Mouse (Mus musculus): ENCODE measurements around the gene Nars2. TPM values are rescaled to one million over a fixed set of nuclear protein-coding genes. Genes with fewer than 3 reads are reported as not detected.
A peak's percentile ranks its signal among the peaks of the same experiment; 100 is the strongest.
"Not testable (repeated sequence)": the region's sequence is repeated elsewhere in the genome, so short reads cannot be mapped to it uniquely, and the experiment has no call there.

The Nars2 gene
- polyA plus RNA-seq, 1 experiment from 2014 or later = 23.5 TPM

DNA sequence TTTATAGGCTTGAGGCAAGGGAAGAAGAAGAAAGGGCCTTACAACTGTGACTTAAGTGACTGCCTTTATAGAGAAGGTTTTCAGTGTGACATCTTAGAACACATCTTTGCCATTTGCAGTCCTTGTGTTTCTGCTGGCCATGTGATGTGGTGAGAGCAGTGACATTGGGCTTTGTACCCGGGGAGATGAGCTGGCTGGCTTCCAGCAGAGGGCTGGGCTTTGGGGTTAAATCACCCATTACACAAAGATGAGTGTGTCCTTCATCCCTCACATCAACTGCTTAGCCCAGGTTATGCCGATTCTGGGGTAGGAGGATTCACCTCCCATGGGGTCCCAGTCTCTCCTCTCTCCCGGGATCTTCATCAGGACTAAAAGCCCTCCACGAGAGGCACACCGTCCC is 41.4 kb upstream of the Nars2 start:
- H3K36me3 ChIP-seq (ENCODE audit: control insufficient read depth, insufficient read depth, low read length) = peaks cover 7% of the 10 kb centered on the region; the same call in 1 of the 2 replicates
- 83% methylated on average over 5 of the region's 5 CpGs for WGBS
- DNase-seq (ENCODE audit: low spot score) (no peak), ATAC-seq (replicated peaks; ENCODE audit: low FRiP score, low TSS enrichment, low read depth) (no peak)
- H3K4me3 ChIP-seq (ENCODE audit: low read depth, low read length) = no peak overlapping the region
- H3K27ac ChIP-seq (ENCODE audit: low read depth) = no peak overlapping the region
- no peak overlapping the region for H3K4me2 ChIP-seq (ENCODE audit: low read length)
- H3K27me3 ChIP-seq (replicated peaks; ENCODE audit: control insufficient read depth, insufficient read depth, low read length) = no peaks in the 10 kb centered on the region
- H3K9ac ChIP-seq (ENCODE audit: low read length) = no peak overlapping the region
- H3K4me1 ChIP-seq (replicated peaks; ENCODE audit: control insufficient read depth, insufficient read depth, low read length) = no peaks in the 10 kb centered on the region
- H3K9me3 ChIP-seq (ENCODE audit: control insufficient read depth, low read length) = no peaks in the 10 kb centered on the region

DNA sequence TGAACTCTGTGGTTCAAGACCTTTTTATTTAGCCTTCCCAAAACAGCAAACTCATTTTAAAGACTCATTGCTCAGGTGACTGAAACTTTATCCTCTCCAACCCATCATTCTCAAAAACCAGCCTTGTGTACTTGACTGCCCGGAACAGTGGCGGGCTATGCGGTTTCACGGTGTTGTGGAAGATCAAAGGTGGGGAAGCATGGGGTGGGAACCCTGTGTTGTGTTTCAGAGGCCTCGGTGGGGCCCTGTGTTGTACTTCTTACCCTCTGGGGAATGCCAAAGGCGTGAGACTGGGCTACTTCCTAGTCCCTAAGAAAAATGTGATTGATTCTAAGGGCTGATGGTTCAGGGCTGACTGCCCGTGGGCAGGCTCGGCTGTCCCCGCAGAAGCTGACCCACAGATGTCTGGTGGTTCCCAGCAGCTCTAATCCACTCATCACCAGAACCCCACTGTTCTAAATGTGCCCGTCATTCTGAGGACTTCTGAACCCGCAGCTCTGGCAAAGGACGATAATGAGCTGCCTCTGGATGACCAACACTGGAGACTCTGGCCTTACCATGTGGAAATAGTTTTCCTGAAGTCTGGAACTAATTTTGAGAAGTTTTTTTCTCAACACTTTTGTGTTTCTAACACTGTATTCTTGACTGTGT is 40.9 kb upstream of the Nars2 start:
- DNase-seq (ENCODE audit: low spot score) (no peak), ATAC-seq (replicated peaks; ENCODE audit: low FRiP score, low TSS enrichment, low read depth) (no peak)
- Histone ChIP-seq H3K9ac (ENCODE audit: low read length) (no peak overlapping the region), H3K4me1 (replicated peaks; ENCODE audit: control insufficient read depth, insufficient read depth, low read length) (no peaks in the 10 kb centered on the region), H3K4me2 (ENCODE audit: low read length) (no peak overlapping the region), H3K27ac (ENCODE audit: low read depth) (no peak overlapping the region), H3K27me3 (replicated peaks; ENCODE audit: control insufficient read depth, insufficient read depth, low read length) (no peaks in the 10 kb centered on the region), H3K36me3 (ENCODE audit: control insufficient read depth, insufficient read depth, low read length) (peaks cover 7% of the 10 kb centered on the region; the same call in 1 of the 2 replicates), H3K4me3 (ENCODE audit: low read depth, low read length) (no peak overlapping the region), H3K9me3 (ENCODE audit: control insufficient read depth, low read length) (no peaks in the 10 kb centered on the region)
- 74% methylated on average over 12 of the region's 12 CpGs for WGBS

DNA sequence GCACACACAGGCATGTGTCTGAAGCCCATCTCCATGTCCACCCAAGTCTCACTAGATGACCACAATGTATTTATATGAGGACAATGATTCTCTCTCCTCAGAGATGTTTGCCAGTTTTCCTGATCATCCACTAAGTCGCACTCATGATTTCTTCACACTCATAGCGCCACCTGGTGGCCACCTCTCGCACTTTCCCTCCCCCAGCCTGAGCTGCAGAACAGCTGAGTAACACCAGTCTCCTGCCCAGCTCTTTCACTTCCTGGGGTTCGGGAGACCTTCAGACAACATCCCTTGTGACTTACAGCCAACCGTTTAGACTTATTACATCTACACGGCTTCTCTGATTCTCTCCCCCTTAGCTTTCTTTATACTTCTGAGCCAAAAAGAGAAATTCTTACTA is 37.3 kb upstream of the Nars2 start:
- Histone ChIP-seq H3K27me3 (replicated peaks; ENCODE audit: control insufficient read depth, insufficient read depth, low read length) (no peaks in the 10 kb centered on the region), H3K27ac (ENCODE audit: low read depth) (no peak overlapping the region), H3K4me2 (ENCODE audit: low read length) (no peak overlapping the region), H3K4me3 (ENCODE audit: low read depth, low read length) (no peak overlapping the region), H3K9ac (ENCODE audit: low read length) (no peak overlapping the region), H3K9me3 (ENCODE audit: control insufficient read depth, low read length) (no peaks in the 10 kb centered on the region), H3K36me3 (ENCODE audit: control insufficient read depth, insufficient read depth, low read length) (no peaks in the 10 kb centered on the region), H3K4me1 (replicated peaks; ENCODE audit: control insufficient read depth, insufficient read depth, low read length) (no peaks in the 10 kb centered on the region)
- WGBS = 3% methylated on average over 6 of the region's 6 CpGs
- peak; percentile 45; the same call in 1 of the 2 replicates for ATAC-seq (replicated peaks; ENCODE audit: low FRiP score, low TSS enrichment, low read depth)
- peak; percentile 94 for DNase-seq (ENCODE audit: low spot score)

DNA sequence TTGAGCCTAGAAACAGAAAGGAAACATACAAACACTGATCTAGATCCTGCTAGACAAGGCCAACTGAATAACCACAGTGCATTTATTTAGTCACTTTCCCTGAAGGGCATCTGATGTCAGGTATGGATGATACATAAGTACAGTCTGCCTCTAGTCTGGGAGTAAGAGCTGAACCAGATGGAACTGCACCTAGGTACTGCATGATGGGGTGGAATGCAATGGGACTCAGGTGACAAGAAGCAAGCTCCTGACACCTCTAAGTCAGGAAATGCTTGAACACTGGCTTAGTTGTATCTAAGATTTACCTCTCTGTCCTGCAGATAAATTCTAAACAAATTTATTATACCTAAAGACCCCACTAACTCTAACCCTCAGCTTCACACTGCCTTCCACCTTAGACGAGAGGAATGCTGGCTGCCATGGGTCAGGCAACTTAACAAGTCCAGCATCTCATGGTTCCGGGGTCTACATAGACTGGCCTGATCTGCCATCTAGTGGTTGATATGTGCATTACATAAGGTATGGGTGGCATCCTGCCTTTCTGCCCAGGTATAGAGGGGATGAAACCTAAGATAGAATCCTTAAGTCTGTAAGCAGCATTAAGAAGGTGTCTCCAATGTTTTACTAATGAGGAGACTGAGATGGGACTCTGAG is 35.7 kb upstream of the Nars2 start:
- peak; percentile 67 for DNase-seq (ENCODE audit: low spot score)
- H3K36me3 ChIP-seq (ENCODE audit: control insufficient read depth, insufficient read depth, low read length) = no peaks in the 10 kb centered on the region
- no peak overlapping the region for H3K4me3 ChIP-seq (ENCODE audit: low read depth, low read length)
- no peak overlapping the region for H3K9ac ChIP-seq (ENCODE audit: low read length)
- no peaks in the 10 kb centered on the region for H3K9me3 ChIP-seq (ENCODE audit: control insufficient read depth, low read length)
- no peaks in the 10 kb centered on the region for H3K27me3 ChIP-seq (replicated peaks; ENCODE audit: control insufficient read depth, insufficient read depth, low read length)
- H3K4me1 ChIP-seq (replicated peaks; ENCODE audit: control insufficient read depth, insufficient read depth, low read length) = no peaks in the 10 kb centered on the region
- peak; percentile 53; the same call in 1 of the 2 replicates for ATAC-seq (replicated peaks; ENCODE audit: low FRiP score, low TSS enrichment, low read depth)
- 2% methylated on average over 2 of the region's 2 CpGs for WGBS
- H3K27ac ChIP-seq (ENCODE audit: low read depth) = no peak overlapping the region
- no peak overlapping the region for H3K4me2 ChIP-seq (ENCODE audit: low read length)

DNA sequence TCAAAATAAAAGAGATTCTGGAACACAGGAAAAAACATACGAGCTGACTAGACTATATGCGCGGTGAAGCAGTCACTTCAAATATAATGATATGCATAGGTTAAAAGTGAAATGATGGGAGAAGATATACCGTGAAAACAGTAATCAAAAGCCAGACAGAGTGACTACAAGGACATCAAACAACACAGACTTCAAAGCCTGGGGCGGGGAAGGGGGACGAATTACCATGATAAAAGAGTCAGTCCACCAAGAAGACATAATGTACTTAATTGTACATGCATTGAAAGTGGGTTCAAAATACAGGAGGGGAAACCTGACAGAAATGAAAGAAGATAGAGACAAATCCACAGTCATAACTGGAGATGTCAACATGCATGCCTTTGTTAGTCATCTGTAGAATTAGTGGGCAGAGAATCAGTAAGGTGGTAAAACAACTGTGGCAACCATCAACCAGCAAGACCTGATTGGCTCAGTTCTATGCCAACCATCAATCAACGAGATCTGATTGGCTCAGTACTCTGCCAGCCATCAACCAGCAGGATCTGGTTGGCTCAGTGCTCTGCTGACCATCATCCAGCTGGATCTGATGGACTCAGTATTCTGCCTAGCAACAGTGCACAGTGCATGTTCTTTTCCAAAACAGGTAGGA is 30.7 kb upstream of the Nars2 start:
- no peak overlapping the region for H3K4me3 ChIP-seq (ENCODE audit: low read depth, low read length)
- no peak overlapping the region for H3K4me2 ChIP-seq (ENCODE audit: low read length)
- no peak for DNase-seq (ENCODE audit: low spot score)
- H3K9ac ChIP-seq (ENCODE audit: low read length) = no peak overlapping the region
- WGBS = 81% methylated on average over 7 of the region's 7 CpGs
- no peaks in the 10 kb centered on the region for H3K27me3 ChIP-seq (replicated peaks; ENCODE audit: control insufficient read depth, insufficient read depth, low read length)
- H3K27ac ChIP-seq (ENCODE audit: low read depth) = no peak overlapping the region
- no peaks in the 10 kb centered on the region for H3K4me1 ChIP-seq (replicated peaks; ENCODE audit: control insufficient read depth, insufficient read depth, low read length)
- H3K36me3 ChIP-seq (ENCODE audit: control insufficient read depth, insufficient read depth, low read length) = no peaks in the 10 kb centered on the region
- no peak for ATAC-seq (replicated peaks; ENCODE audit: low FRiP score, low TSS enrichment, low read depth)
- H3K9me3 ChIP-seq (ENCODE audit: control insufficient read depth, low read length) = no peaks in the 10 kb centered on the region

DNA sequence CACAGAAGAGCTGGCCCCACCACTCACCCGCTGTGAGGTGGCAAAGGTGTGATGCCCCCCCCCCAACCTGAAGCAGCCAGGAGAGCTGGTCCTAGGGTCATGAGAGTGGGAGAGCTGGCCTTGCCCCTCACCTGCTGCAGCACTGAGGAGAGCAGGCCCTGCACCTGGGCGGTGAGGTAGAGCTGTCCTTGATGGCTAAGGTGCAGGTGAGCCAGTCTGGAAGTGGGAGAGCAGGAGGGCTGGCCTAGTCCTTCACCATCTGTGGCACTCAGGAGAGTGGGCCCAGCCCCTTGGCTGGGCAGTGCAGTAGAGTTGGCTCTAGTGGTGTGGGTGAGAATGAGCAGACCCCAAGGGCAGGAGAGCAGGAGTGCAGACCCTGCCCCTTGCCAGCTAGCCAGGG is 28.4 kb upstream of the Nars2 start:
- WGBS = 96% methylated on average over 2 of the region's 2 CpGs
- Histone ChIP-seq H3K27ac (ENCODE audit: low read depth) (no peak overlapping the region), H3K27me3 (replicated peaks; ENCODE audit: control insufficient read depth, insufficient read depth, low read length) (no peaks in the 10 kb centered on the region), H3K4me2 (ENCODE audit: low read length) (no peak overlapping the region), H3K4me1 (replicated peaks; ENCODE audit: control insufficient read depth, insufficient read depth, low read length) (no peaks in the 10 kb centered on the region), H3K4me3 (ENCODE audit: low read depth, low read length) (no peak overlapping the region), H3K9me3 (ENCODE audit: control insufficient read depth, low read length) (no peaks in the 10 kb centered on the region), H3K9ac (ENCODE audit: low read length) (no peak overlapping the region), H3K36me3 (ENCODE audit: control insufficient read depth, insufficient read depth, low read length) (no peaks in the 10 kb centered on the region)
- ATAC-seq (replicated peaks; ENCODE audit: low FRiP score, low TSS enrichment, low read depth) (no peak), DNase-seq (ENCODE audit: low spot score) (no peak)

DNA sequence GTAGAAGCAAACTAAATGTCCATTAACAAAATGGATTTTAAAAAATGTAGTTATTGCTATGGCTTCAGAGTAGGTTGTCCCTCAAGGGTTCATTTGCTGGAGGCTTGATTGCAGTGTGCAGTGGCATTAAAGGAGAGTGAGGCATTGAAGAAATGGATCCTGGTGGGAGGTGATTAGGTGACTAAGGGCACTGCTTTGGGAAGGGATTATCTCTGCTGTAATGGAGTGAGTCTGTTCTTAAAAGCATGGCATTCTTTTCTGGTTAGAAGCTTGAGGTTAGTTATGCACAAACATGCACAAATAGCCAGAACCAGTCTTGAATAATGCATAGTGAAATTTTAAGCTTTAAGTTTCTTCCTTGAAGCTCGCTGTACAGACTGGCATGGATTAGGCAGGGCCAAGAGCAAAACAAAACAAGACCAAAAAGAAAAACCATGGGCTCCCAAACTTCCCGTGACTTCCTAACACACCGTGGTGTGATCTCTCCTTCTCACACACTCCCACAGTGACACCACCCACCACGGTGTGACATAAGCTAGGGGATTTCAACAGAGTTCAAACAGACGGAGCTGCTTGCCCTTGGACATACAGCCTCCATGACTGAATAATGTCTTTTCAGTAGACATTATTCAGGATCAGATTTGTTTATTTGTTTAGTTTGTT is 7.5 kb upstream of the Nars2 start:
- Histone ChIP-seq H3K9me3 (ENCODE audit: control insufficient read depth, low read length) (no peaks in the 10 kb centered on the region), H3K27me3 (replicated peaks; ENCODE audit: control insufficient read depth, insufficient read depth, low read length) (no peaks in the 10 kb centered on the region), H3K36me3 (ENCODE audit: control insufficient read depth, insufficient read depth, low read length) (no peaks in the 10 kb centered on the region), H3K4me2 (ENCODE audit: low read length) (no peak overlapping the region), H3K4me3 (ENCODE audit: low read depth, low read length) (no peak overlapping the region), H3K4me1 (replicated peaks; ENCODE audit: control insufficient read depth, insufficient read depth, low read length) (no peaks in the 10 kb centered on the region), H3K9ac (ENCODE audit: low read length) (no peak overlapping the region), H3K27ac (ENCODE audit: low read depth) (no peak overlapping the region)
- 74% methylated on average over 5 of the region's 5 CpGs for WGBS
- ATAC-seq (replicated peaks; ENCODE audit: low FRiP score, low TSS enrichment, low read depth) (no peak), DNase-seq (ENCODE audit: low spot score) (no peak)

DNA sequence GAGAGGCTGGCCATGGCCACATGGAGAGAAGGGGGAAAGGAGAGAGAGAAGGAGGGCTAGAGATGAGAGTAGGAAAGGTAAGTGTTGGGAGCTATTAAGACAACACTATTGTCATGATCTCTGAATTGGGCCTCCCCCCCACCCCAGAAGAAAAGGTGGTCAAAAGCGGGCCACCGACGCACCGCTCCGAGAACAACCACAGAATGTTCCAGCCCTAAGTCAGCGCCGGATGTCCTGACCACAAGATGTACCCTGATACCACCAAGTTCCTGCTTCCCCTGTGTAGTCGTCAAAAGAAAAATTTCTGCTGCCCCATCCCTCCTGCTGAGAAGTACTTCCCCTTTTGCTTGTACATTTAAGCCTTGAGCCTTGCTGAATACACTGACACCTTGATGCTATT is 4.8 kb upstream of the Nars2 start:
- H3K27ac ChIP-seq (ENCODE audit: low read depth); H3K36me3 ChIP-seq (ENCODE audit: control insufficient read depth, insufficient read depth, low read length); H3K4me2 ChIP-seq (ENCODE audit: low read length); DNase-seq (ENCODE audit: low spot score); H3K27me3 ChIP-seq (replicated peaks; ENCODE audit: control insufficient read depth, insufficient read depth, low read length); ATAC-seq (replicated peaks; ENCODE audit: low FRiP score, low TSS enrichment, low read depth); H3K4me1 ChIP-seq (replicated peaks; ENCODE audit: control insufficient read depth, insufficient read depth, low read length); H3K4me3 ChIP-seq (ENCODE audit: low read depth, low read length); H3K9me3 ChIP-seq (ENCODE audit: control insufficient read depth, low read length); H3K9ac ChIP-seq (ENCODE audit: low read length): not testable (repeated sequence)
- 91% methylated on average over 8 of the region's 8 CpGs for WGBS
